Mouse (Mus musculus) megakaryocyte, embryonic 14.5 days (primary cell): ENCODE data around the gene Coro6.

ENCODE experiments used
- FLI1 ChIP-seq: IDR thresholded peaks from 2 replicates; pipeline ENCODE4 v1.6.1; 2012; ENCODE audit warnings: low read length, inconsistent platforms, mixed read lengths
- GATA1 ChIP-seq: IDR thresholded peaks from 3 replicates; pipeline ENCODE4 v1.6.1; 2012; ENCODE audit warnings: mixed read lengths, low read length, inconsistent platforms, borderline replicate concordance

GRCm38 (mm10) chr11:77494782-77495181, 32.6 kb downstream of the Coro6 start:
- no peak for TF ChIP-seq GATA1
- no peak for TF ChIP-seq FLI1
